ENCODE assay signal across 8 mouse cellular contexts in the genomic region with DNA sequence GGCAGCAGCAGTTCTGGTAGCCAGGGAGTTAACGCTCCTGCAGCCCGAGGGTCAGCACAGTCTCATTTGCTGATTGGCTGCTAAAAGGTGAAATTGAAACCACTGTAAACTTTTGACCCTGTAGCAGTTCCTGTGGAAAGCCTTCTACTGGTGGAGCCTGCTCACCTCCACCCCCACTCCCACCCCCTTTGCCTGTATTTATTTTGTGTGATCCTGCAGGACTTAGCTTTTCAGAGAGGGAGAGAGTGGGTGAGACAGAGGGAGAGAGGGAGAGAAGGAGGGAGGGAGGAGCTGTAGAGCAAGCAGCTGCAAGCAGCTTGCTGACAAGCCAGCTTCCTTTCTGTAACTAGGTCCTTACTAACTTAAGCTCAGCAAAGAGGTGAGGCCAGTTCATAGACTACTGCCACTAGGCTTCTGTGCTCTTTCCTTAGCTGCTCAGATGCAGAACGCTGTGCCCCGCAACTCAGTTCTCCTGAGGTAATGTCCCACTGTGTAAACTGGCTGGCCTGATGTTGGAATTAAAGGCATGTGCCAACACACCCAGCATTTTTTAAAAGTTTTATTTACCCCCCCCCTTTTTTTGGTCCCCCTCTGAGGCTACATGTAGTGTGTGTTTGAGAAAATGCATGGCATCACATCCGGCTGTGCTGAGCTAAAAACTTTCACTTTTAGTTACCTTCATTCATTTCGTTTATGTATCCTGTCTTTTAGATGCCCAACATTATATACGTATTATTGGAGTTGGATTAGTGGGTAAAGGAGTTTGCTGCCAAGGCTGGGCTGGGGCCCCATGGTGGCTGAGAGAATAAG. TPM values are rescaled to one million over a fixed set of nuclear protein-coding genes. Genes with fewer than 3 reads are reported as not detected.
A peak's percentile ranks its signal among the peaks of the same experiment; 100 is the strongest.
DNase-seq lines count a peak whose midpoint lies in the region; ATAC-seq and TF ChIP-seq lines count a peak whose summit lies in the region.

No protein-coding gene starts in this region.

- no peaks in the 10 kb centered on the region for H3K9me3 ChIP-seq in E14TG2a.4 (ENCODE audit: low read length)
- H3K9me3 ChIP-seq in hindbrain, embryonic 15.5 days = no peaks in the 10 kb centered on the region
- no peaks in the 10 kb centered on the region for H3K9me3 ChIP-seq in limb, embryonic 15.5 days
- H3K9me3 ChIP-seq in midbrain, embryonic 15.5 days = no peaks in the 10 kb centered on the region

- DNase-seq in adrenal gland, postnatal 36 days = peak; percentile 45 to 74
- DNase-seq in gastrocnemius, adult 18-20 months (ENCODE audit: low spot score) = peak; percentile 64
- peak; percentile 82 for DNase-seq in telencephalon, adult 2 months (ENCODE audit: low read depth, low spot score)
- no peak for DNase-seq in layer of hippocampus, adult 8-10 months (ENCODE audit: low spot score in 2 of 2)

- ATAC-seq in hindbrain, embryonic 15.5 days (ENCODE audit: low FRiP score, low read depth) = peak; percentile 78; the same call in 1 of the 2 replicates
- ATAC-seq in limb, embryonic 15.5 days (ENCODE audit: insufficient number of reproducible peaks, low FRiP score, low TSS enrichment, low read depth) = peak; percentile 91
- ATAC-seq in midbrain, embryonic 15.5 days (replicated peaks) = peak; percentile 60

- H3K27me3 ChIP-seq in E14TG2a.4 (ENCODE audit: insufficient read depth, low read length) = no peaks in the 10 kb centered on the region
- no peaks in the 10 kb centered on the region for H3K27me3 ChIP-seq in hindbrain, embryonic 15.5 days
- no peaks in the 10 kb centered on the region for H3K27me3 ChIP-seq in limb, embryonic 15.5 days
- no peaks in the 10 kb centered on the region for H3K27me3 ChIP-seq in midbrain, embryonic 15.5 days (replicated peaks)

- H3K9ac ChIP-seq in hindbrain, embryonic 15.5 days = no peak overlapping the region
- no peak overlapping the region for H3K9ac ChIP-seq in limb, embryonic 15.5 days
- no peak overlapping the region for H3K9ac ChIP-seq in midbrain, embryonic 15.5 days

- H3K4me3 ChIP-seq in E14TG2a.4 (replicated peaks; ENCODE audit: low read length) = peak overlapping the region; percentile 2
- H3K4me3 ChIP-seq in hindbrain, embryonic 15.5 days = 0 out of 2 replicates have a peak overlapping the region, but pooled peaks have one; percentile 6
- peak overlapping the region; percentile 23 for H3K4me3 ChIP-seq in limb, embryonic 15.5 days
- no peak overlapping the region for H3K4me3 ChIP-seq in midbrain, embryonic 15.5 days

- peak overlapping the region; percentile 58 for H3K27ac ChIP-seq in hindbrain, embryonic 15.5 days (replicated peaks)
- peak overlapping the region; percentile 85 for H3K27ac ChIP-seq in limb, embryonic 15.5 days
- peak overlapping the region; percentile 66 for H3K27ac ChIP-seq in midbrain, embryonic 15.5 days

- H3K36me3 ChIP-seq in E14TG2a.4 (ENCODE audit: insufficient read depth, low read length) = peaks cover 28% of the 10 kb centered on the region
- H3K36me3 ChIP-seq in hindbrain, embryonic 15.5 days = peaks cover 3% of the 10 kb centered on the region; the same call in 1 of the 2 replicates
- 0 out of 2 replicates have a peak, but pooled peaks cover 6% of the 10 kb centered on the region for H3K36me3 ChIP-seq in limb, embryonic 15.5 days
- no peaks in the 10 kb centered on the region for H3K36me3 ChIP-seq in midbrain, embryonic 15.5 days (replicated peaks)

- H3K4me1 ChIP-seq in E14TG2a.4 (replicated peaks; ENCODE audit: low read depth, low read length) = peaks cover 94% of the 10 kb centered on the region
- H3K4me1 ChIP-seq in hindbrain, embryonic 15.5 days (replicated peaks) = peaks cover 27% of the 10 kb centered on the region
- peaks cover 27% of the 10 kb centered on the region for H3K4me1 ChIP-seq in limb, embryonic 15.5 days
- peaks cover 30% of the 10 kb centered on the region for H3K4me1 ChIP-seq in midbrain, embryonic 15.5 days

- no peak for TF ChIP-seq CTCF in E14TG2a.4 (conservative IDR thresholded peaks at IDR 0.05; ENCODE audit: low read length)

- peak overlapping the region; percentile 46 for H3K4me2 ChIP-seq in hindbrain, embryonic 15.5 days
- H3K4me2 ChIP-seq in limb, embryonic 15.5 days = peak overlapping the region; percentile 45
- peak overlapping the region; percentile 31 for H3K4me2 ChIP-seq in midbrain, embryonic 15.5 days

- 32% methylated on average over 7 of the region's 7 CpGs for WGBS in hindbrain, embryonic 15.5 days
- 10% methylated on average over 7 of the region's 7 CpGs for WGBS in limb, embryonic 15.5 days
- WGBS in midbrain, embryonic 15.5 days = 40% methylated on average over 7 of the region's 7 CpGs

RNA-seq across cellular contexts. Expression of gene Ncoa3, which starts 38.9 kb away (rescaled TPM):
- total RNA-seq in adrenal gland, postnatal 36 days (2021) = 10 to 100 TPM; 24.6 to 42.8 TPM
- total RNA-seq in gastrocnemius, adult 18-20 months (2021) = 10 to 100 TPM; 14.6 to 20.4 TPM
- 14.0 and 15.1 TPM in 2 replicates for polyA plus RNA-seq in hindbrain, embryonic 15.5 days (2015; fragmentation: Nextera tagmentation; extraction: Ambion mirVana)
- 15.4 and 16.2 TPM in 2 replicates for polyA plus RNA-seq in limb, embryonic 15.5 days (2015; fragmentation: Nextera tagmentation; extraction: Ambion mirVana)
- polyA plus RNA-seq in midbrain, embryonic 15.5 days (2015; fragmentation: Nextera tagmentation; extraction: Ambion mirVana) = 16.6 and 16.7 TPM in 2 replicates
- total RNA-seq in layer of hippocampus, adult 8-10 months (2022) = 10 to 100 TPM; 33.9 to 41.1 (median 36.3) TPM

Comparison
In these comparisons a context has a peak if more than half of its experiments do, and no peak if none do; other contexts are left out.
1. DNase-seq: peak in adrenal gland, postnatal 36 days (2 of 2), gastrocnemius, adult 18-20 months (single experiment) and telencephalon, adult 2 months (single experiment); none in layer of hippocampus, adult 8-10 months (0 of 2).
2. Peak in every context shown above with its lines, with median percentiles within 50 percentile points of each other: ATAC-seq, H3K27ac ChIP-seq and H3K4me2 ChIP-seq.